Mouse (Mus musculus) bone marrow, adult 2 months (tissue): Measurements from ENCODE around the gene Cep104.

Experiments
- CTCF ChIP-seq: fragments of 200-500 bp; IDR thresholded peaks from 2 replicates; pipeline ENCODE4 v1.5.1; 2011; ENCODE audit warnings: low read length, control low read depth; ENCODE audit not compliant: control insufficient read depth, insufficient read depth
- POLR2A ChIP-seq: fragments of 200-500 bp; IDR thresholded peaks from 2 replicates; pipeline ENCODE4 v1.6.1; 2011; ENCODE audit warnings: low read depth, mild to moderate bottlenecking, control low read depth, low read length, borderline replicate concordance; ENCODE audit not compliant: control insufficient read depth

GRCm38 (mm10) chr4:153951150-153951549 lies 23.8 kb upstream of the Cep104 start:
- TF ChIP-seq POLR2A, result no peak
- no peak for TF ChIP-seq CTCF
